17 mouse cellular contexts compared by ENCODE assay signal in the genomic region with DNA sequence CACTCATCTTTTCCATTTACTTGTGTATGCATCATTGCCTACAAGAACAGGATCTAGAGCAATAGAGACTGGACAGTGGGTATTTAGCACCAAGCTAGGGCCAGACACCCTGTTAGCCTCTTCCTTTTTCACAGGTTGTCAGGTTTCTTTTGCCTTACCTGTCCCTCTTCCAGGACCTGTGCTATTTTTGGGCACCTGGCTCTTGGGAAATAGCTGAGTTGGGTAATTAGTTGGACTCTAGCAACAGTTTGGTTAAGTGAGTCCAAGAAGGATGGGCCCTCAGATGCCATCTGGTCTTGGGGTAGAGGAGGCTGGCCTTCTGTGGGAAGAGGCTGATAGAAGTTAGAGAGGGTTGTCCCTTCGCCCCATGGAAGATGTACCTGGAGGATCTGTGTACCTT. TPM values are rescaled to one million over a fixed set of nuclear protein-coding genes. Genes with fewer than 3 reads are reported as not detected.
DNase-seq lines count a peak whose midpoint lies in the region; TF ChIP-seq lines count a peak whose summit lies in the region.
"Had no signal": no experiment of that assay in that cellular context is flagged by ENCODE, and none has a peak within 500 bp of the region (broad histone marks: within the 10 kb centered on the region; RNA-seq: fewer than 3 reads in every experiment).

No protein-coding gene starts in this region.

- no peak overlapping the region for H3K4me3 ChIP-seq in gastrocnemius, adult 2 months
- H3K4me3 ChIP-seq: embryonic facial prominence, embryonic 10.5 days; embryonic facial prominence, embryonic 12.5 days; forebrain, embryonic 13.5 days; forebrain, embryonic 15.5 days had no signal

- DNase-seq in gastrocnemius, adult 2 months = peak; percentile 58
- DNase-seq in gastrocnemius, postnatal 10 days = no peak
- peak; percentile 4 for DNase-seq in urinary bladder, adult 2 months (ENCODE audit: low spot score)
- DNase-seq in urinary bladder, postnatal 25 days (ENCODE audit: low spot score) = no peak
- no peak for DNase-seq in kidney, adult 9 months
- DNase-seq: adrenal gland, adult 8-10 months; adrenal gland, postnatal 14 days; adrenal gland, postnatal 36 days; cerebellum, adult 11-12 months; cerebellum, adult 8-10 months; cerebellum, postnatal 10 days; cerebellum, postnatal 25 days; forebrain, postnatal 0 days had no signal

- no peak for TF ChIP-seq CTCF in gastrocnemius, adult 2 months (IDR thresholded peaks at IDR 0.05)

- H3K27ac ChIP-seq in gastrocnemius, adult 2 months = no peak overlapping the region
- H3K27ac ChIP-seq: embryonic facial prominence, embryonic 10.5 days; embryonic facial prominence, embryonic 12.5 days; forebrain, embryonic 13.5 days; forebrain, embryonic 15.5 days had no signal

- intact Hi-C loops in gastrocnemius, adult 2 months (cut with DNase I) = no loop called here

RNA-seq across cellular contexts. Expression of gene Inpp5a, which starts 29.5 kb away (rescaled TPM):
- total RNA-seq in gastrocnemius, adult 2 months (2021) = 10 to 100 TPM; 77.2 to 95.0 TPM
- 10 to 100 TPM; 52.5 to 53.3 TPM for total RNA-seq in gastrocnemius, postnatal 10 days (2021)
- 26.7 and 71.7 TPM in 2 replicates for polyA plus RNA-seq in urinary bladder, adult 2 months (2012; rRNA removed)

Comparison
In these comparisons a context has a peak if more than half of its experiments do, and no peak if none do; other contexts are left out.
1. DNase-seq: peak in gastrocnemius, adult 2 months (single experiment) and urinary bladder, adult 2 months (single experiment); none in gastrocnemius, postnatal 10 days (single experiment), urinary bladder, postnatal 25 days (single experiment) and kidney, adult 9 months (single experiment).